Mouse (Mus musculus): ENCODE data around the gene Selenon. TPM values are rescaled to one million over a fixed set of nuclear protein-coding genes. Genes with fewer than 3 reads are reported as not detected.

Gene Selenon
- polyA plus RNA-seq, 1 experiment from 2014 or later: 2.8 TPM

GRCm38 (mm10) chr4:134588287-134588686 lies 36.3 kb upstream of the Selenon start:
- H3K4me3 ChIP-seq (ENCODE audit: low read depth, low read length): no peak overlapping the region
- H3K27me3 ChIP-seq (ENCODE audit: insufficient read depth, low read length): no peaks in the 10 kb centered on the region
- ATAC-seq (no peak), DNase-seq (no peak)
- H3K9ac ChIP-seq (replicated peaks): no peak overlapping the region
- TF ChIP-seq CTCF (IDR thresholded peaks at IDR 0.05; ENCODE audit: low read depth): no peak
- no peak for TF ChIP-seq EP300 (IDR thresholded peaks at IDR 0.05; ENCODE audit: low read depth)
- WGBS (ENCODE audit: insufficient replicate concordance): 77% methylated on average over 9 of the region's 9 CpGs
- no peak overlapping the region for H3K4me2 ChIP-seq (ENCODE audit: low read depth, low read length)
- no peaks in the 10 kb centered on the region for H3K9me3 ChIP-seq (ENCODE audit: low read length)
- peaks cover 15% of the 10 kb centered on the region for H3K4me1 ChIP-seq (ENCODE audit: insufficient read depth)
- no peaks in the 10 kb centered on the region for H3K36me3 ChIP-seq (replicated peaks; ENCODE audit: insufficient read depth, low read length)
- 0 out of 2 replicates have a peak overlapping the region, but pooled peaks have one; percentile 16 for H3K27ac ChIP-seq (ENCODE audit: low read depth)

- Histone ChIP-seq H3K27me3 (ENCODE audit: insufficient read depth, low read length) (no peaks in the 10 kb centered on the region), H3K4me3 (ENCODE audit: low read depth, low read length) (no peak overlapping the region), H3K4me1 (ENCODE audit: insufficient read depth) (peaks cover 15% of the 10 kb centered on the region), H3K36me3 (replicated peaks; ENCODE audit: insufficient read depth, low read length) (no peaks in the 10 kb centered on the region), H3K9me3 (ENCODE audit: low read length) (no peaks in the 10 kb centered on the region), H3K27ac (ENCODE audit: low read depth) (no peak overlapping the region), H3K9ac (replicated peaks) (no peak overlapping the region), H3K4me2 (ENCODE audit: low read depth, low read length) (no peak overlapping the region)
- TF ChIP-seq CTCF (IDR thresholded peaks at IDR 0.05; ENCODE audit: low read depth) (no peak), EP300 (IDR thresholded peaks at IDR 0.05; ENCODE audit: low read depth) (no peak)
- no peak for DNase-seq
- ATAC-seq: peak; percentile 36; the same call in 1 of the 2 replicates
- WGBS (ENCODE audit: insufficient replicate concordance): 60% methylated on average over 11 of the region's 11 CpGs
These were observed 35.8 kb upstream of the Selenon start for GRCm38 (mm10) chr4:134587636-134588197.

GRCm38 (mm10) chr4:134586631-134587030 lies 34.7 kb upstream of the Selenon start:
- H3K36me3 ChIP-seq (replicated peaks; ENCODE audit: insufficient read depth, low read length): no peaks in the 10 kb centered on the region
- peaks cover 15% of the 10 kb centered on the region for H3K4me1 ChIP-seq (ENCODE audit: insufficient read depth)
- WGBS (ENCODE audit: insufficient replicate concordance): 45% methylated on average over 1 of the region's 1 CpGs
- no peak for TF ChIP-seq CTCF (IDR thresholded peaks at IDR 0.05; ENCODE audit: low read depth)
- TF ChIP-seq EP300 (IDR thresholded peaks at IDR 0.05; ENCODE audit: low read depth): no peak
- H3K9me3 ChIP-seq (ENCODE audit: low read length): no peaks in the 10 kb centered on the region
- H3K27me3 ChIP-seq (ENCODE audit: insufficient read depth, low read length): no peaks in the 10 kb centered on the region
- DNase-seq (no peak), ATAC-seq (no peak)
- H3K4me3 ChIP-seq (ENCODE audit: low read depth, low read length): no peak overlapping the region
- no peak overlapping the region for H3K4me2 ChIP-seq (ENCODE audit: low read depth, low read length)
- no peak overlapping the region for H3K9ac ChIP-seq (replicated peaks)
- no peak overlapping the region for H3K27ac ChIP-seq (ENCODE audit: low read depth)

- Histone ChIP-seq H3K36me3 (replicated peaks; ENCODE audit: insufficient read depth, low read length) (no peaks in the 10 kb centered on the region), H3K9me3 (ENCODE audit: low read length) (no peaks in the 10 kb centered on the region), H3K9ac (replicated peaks) (no peak overlapping the region), H3K4me3 (ENCODE audit: low read depth, low read length) (no peak overlapping the region), H3K27me3 (ENCODE audit: insufficient read depth, low read length) (no peaks in the 10 kb centered on the region), H3K27ac (ENCODE audit: low read depth) (no peak overlapping the region), H3K4me1 (ENCODE audit: insufficient read depth) (peaks cover 15% of the 10 kb centered on the region), H3K4me2 (ENCODE audit: low read depth, low read length) (no peak overlapping the region)
- WGBS (ENCODE audit: insufficient replicate concordance): 78% methylated on average over 7 of the region's 7 CpGs
- no peak for ATAC-seq
- no peak for DNase-seq
- TF ChIP-seq EP300 (IDR thresholded peaks at IDR 0.05; ENCODE audit: low read depth): no peak
- TF ChIP-seq CTCF (IDR thresholded peaks at IDR 0.05; ENCODE audit: low read depth): no peak
These were observed 34.2 kb upstream of the Selenon start for GRCm38 (mm10) chr4:134586126-134586525.

- Histone ChIP-seq H3K4me3 (ENCODE audit: low read depth, low read length) (no peak overlapping the region), H3K27ac (ENCODE audit: low read depth) (no peak overlapping the region), H3K36me3 (replicated peaks; ENCODE audit: insufficient read depth, low read length) (no peaks in the 10 kb centered on the region), H3K27me3 (ENCODE audit: insufficient read depth, low read length) (no peaks in the 10 kb centered on the region), H3K9ac (replicated peaks) (no peak overlapping the region), H3K4me2 (ENCODE audit: low read depth, low read length) (no peak overlapping the region), H3K4me1 (ENCODE audit: insufficient read depth) (peaks cover 23% of the 10 kb centered on the region), H3K9me3 (ENCODE audit: low read length) (no peaks in the 10 kb centered on the region)
- peak; percentile 75 for TF ChIP-seq CTCF (IDR thresholded peaks at IDR 0.05; ENCODE audit: low read depth)
- no peak for TF ChIP-seq EP300 (IDR thresholded peaks at IDR 0.05; ENCODE audit: low read depth)
- ATAC-seq (no peak), DNase-seq (peak; percentile 68)
- WGBS (ENCODE audit: insufficient replicate concordance): 51% methylated on average over 3 of the region's 3 CpGs
These were observed 31.5 kb upstream of the Selenon start for GRCm38 (mm10) chr4:134583513-134583912.

GRCm38 (mm10) chr4:134581365-134581764 lies 29.4 kb upstream of the Selenon start:
- Histone ChIP-seq H3K4me3 (ENCODE audit: low read depth, low read length) (no peak overlapping the region), H3K9me3 (ENCODE audit: low read length) (no peaks in the 10 kb centered on the region), H3K27me3 (ENCODE audit: insufficient read depth, low read length) (no peaks in the 10 kb centered on the region), H3K4me1 (ENCODE audit: insufficient read depth) (peaks cover 10% of the 10 kb centered on the region), H3K27ac (ENCODE audit: low read depth) (no peak overlapping the region), H3K36me3 (replicated peaks; ENCODE audit: insufficient read depth, low read length) (no peaks in the 10 kb centered on the region), H3K4me2 (ENCODE audit: low read depth, low read length) (no peak overlapping the region), H3K9ac (replicated peaks) (no peak overlapping the region)
- ATAC-seq: no peak
- WGBS (ENCODE audit: insufficient replicate concordance): 63% methylated on average over 8 of the region's 8 CpGs
- DNase-seq: no peak
- TF ChIP-seq EP300 (IDR thresholded peaks at IDR 0.05; ENCODE audit: low read depth) (no peak), CTCF (IDR thresholded peaks at IDR 0.05; ENCODE audit: low read depth) (no peak)

All from liver, postnatal 0 days (tissue).